Mouse (Mus musculus): ENCODE data around the gene Zfp449. TPM values are rescaled to one million over a fixed set of nuclear protein-coding genes. Genes with fewer than 3 reads are reported as not detected.

The Zfp449 gene
- polyA plus RNA-seq, 1 experiment = 0.63 TPM

DNA sequence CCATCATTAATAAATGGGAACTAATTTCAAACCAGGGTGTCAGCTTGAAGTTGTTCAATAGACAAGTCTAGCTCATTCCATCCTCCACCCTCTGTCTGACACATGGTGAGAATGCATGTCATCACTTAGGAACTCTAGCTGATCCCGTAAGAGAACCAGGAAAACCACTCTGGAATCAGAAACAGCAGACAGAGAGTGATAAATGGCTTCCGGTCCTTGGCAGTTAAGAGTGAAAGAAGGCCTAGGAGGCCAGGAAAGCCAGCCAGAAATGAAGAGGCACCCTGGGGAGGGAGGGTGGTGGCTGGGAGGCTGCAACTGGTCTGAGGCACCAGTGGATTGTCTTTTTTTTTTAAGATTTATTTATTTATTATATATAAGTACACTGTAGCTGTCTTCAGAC lies 34.7 kb downstream of the Zfp449 start:
- H3K4me1 ChIP-seq (ENCODE audit: control insufficient read depth, insufficient read depth, low read length) = no peaks in the 10 kb centered on the region
- no peak for DNase-seq
- H3K4me3 ChIP-seq (replicated peaks; ENCODE audit: extremely low read depth, low read depth, low read length) = no peak overlapping the region
- WGBS = 72% methylated on average over 2 of the region's 2 CpGs
- TF ChIP-seq POLR2A (IDR thresholded peaks at IDR 0.05; ENCODE audit: borderline replicate concordance, extremely low read depth, low read depth, low read length) (no peak), CTCF (IDR thresholded peaks at IDR 0.05; ENCODE audit: insufficient read depth, low read length) (no peak)

DNA sequence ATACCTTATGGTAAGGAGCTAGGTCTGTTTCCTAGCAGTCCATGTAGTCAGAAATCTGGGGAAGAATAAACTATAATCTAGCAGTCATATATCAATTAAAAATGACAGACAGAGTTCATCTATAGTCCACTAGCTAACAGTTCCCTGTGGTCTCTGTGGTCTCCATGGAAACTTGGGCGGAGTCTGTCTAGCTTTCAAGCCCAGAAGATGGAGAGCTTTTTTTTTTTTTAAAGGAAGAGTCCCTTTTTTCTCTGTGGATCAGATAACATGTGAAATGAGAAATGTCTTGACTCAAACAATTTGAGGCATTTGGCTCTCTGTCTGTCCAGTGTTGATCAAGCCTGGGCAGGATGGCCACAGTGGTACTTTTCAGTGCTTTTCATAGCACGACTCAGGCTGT lies 37.9 kb downstream of the Zfp449 start:
- no peak for DNase-seq
- WGBS = 67% methylated on average over 2 of the region's 2 CpGs
- no peaks in the 10 kb centered on the region for H3K4me1 ChIP-seq (ENCODE audit: control insufficient read depth, insufficient read depth, low read length)
- no peak for TF ChIP-seq CTCF (IDR thresholded peaks at IDR 0.05; ENCODE audit: insufficient read depth, low read length)
- no peak for TF ChIP-seq POLR2A (IDR thresholded peaks at IDR 0.05; ENCODE audit: borderline replicate concordance, extremely low read depth, low read depth, low read length)
- no peak overlapping the region for H3K4me3 ChIP-seq (replicated peaks; ENCODE audit: extremely low read depth, low read depth, low read length)

GRCm38 (mm10) chrX:56404646-56405045 lies 58.4 kb downstream of the Zfp449 start:
- H3K4me3 ChIP-seq (replicated peaks; ENCODE audit: extremely low read depth, low read depth, low read length) = no peak overlapping the region
- no peak for DNase-seq
- TF ChIP-seq POLR2A (IDR thresholded peaks at IDR 0.05; ENCODE audit: borderline replicate concordance, extremely low read depth, low read depth, low read length) (no peak), CTCF (IDR thresholded peaks at IDR 0.05; ENCODE audit: insufficient read depth, low read length) (no peak)
- 34% methylated on average over 2 of the region's 2 CpGs for WGBS
- H3K4me1 ChIP-seq (ENCODE audit: control insufficient read depth, insufficient read depth, low read length) = no peaks in the 10 kb centered on the region

DNA sequence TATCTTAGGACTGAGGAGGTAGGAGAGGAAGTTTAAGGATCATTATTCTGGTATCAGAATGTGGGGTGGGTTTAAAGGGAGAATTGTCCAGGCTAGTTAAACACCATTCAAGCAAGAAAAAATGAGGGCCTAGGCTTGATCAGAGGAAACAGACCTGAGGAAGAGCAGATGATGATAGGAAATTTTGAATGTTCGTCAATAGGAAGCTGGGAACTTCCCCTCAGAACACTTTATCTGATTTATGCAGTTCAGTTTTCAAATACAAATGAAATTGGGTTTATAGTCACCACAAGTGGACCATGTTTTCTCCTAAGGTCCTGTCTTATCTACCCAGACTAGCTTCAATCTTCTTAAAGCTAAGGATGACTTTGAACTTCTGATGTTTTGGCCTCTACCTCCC lies 59.3 kb downstream of the Zfp449 start:
- WGBS = 21% methylated on average over 1 of the region's 1 CpGs
- DNase-seq = no peak

GRCm38 (mm10) chrX:56406128-56406527 lies 59.9 kb downstream of the Zfp449 start:
- no peak for DNase-seq
- Histone ChIP-seq H3K4me3 (replicated peaks; ENCODE audit: extremely low read depth, low read depth, low read length) (no peak overlapping the region), H3K4me1 (ENCODE audit: control insufficient read depth, insufficient read depth, low read length) (no peaks in the 10 kb centered on the region)
- 51% methylated on average over 5 of the region's 5 CpGs for WGBS
- no peak for TF ChIP-seq CTCF (IDR thresholded peaks at IDR 0.05; ENCODE audit: insufficient read depth, low read length)
- no peak for TF ChIP-seq POLR2A (IDR thresholded peaks at IDR 0.05; ENCODE audit: borderline replicate concordance, extremely low read depth, low read depth, low read length)

More for the DNA sequence above, 59.3 kb downstream of the Zfp449 start:
- Histone ChIP-seq H3K4me3 (replicated peaks; ENCODE audit: extremely low read depth, low read depth, low read length) (no peak overlapping the region), H3K4me1 (ENCODE audit: control insufficient read depth, insufficient read depth, low read length) (no peaks in the 10 kb centered on the region)
- TF ChIP-seq CTCF (IDR thresholded peaks at IDR 0.05; ENCODE audit: insufficient read depth, low read length) (no peak), POLR2A (IDR thresholded peaks at IDR 0.05; ENCODE audit: borderline replicate concordance, extremely low read depth, low read depth, low read length) (no peak)

Other genes with a start within 250 kb of the Zfp449 start
- gene 3830403N18Rik, start 209.8 kb upstream of the Zfp449 start, polyA plus RNA-seq (2012; rRNA removed) = not detected in 2 replicates
- not detected in 2 replicates for gene Gm773, start 133.5 kb upstream of the Zfp449 start, polyA plus RNA-seq (2012; rRNA removed)
- gene Smim10l2a, start 28.2 kb downstream of the Zfp449 start, polyA plus RNA-seq (2012; rRNA removed) = 1.1 and 1.4 TPM in 2 replicates
- gene Gm2174, start 101.6 kb downstream of the Zfp449 start, polyA plus RNA-seq (2012; rRNA removed) = not detected in 2 replicates
- gene Ints6l, start 108.5 kb downstream of the Zfp449 start, polyA plus RNA-seq (2012; rRNA removed) = 15.4 and 24.4 TPM in 2 replicates
- not detected in 2 replicates for gene Gm10477, start 178.3 kb downstream of the Zfp449 start, polyA plus RNA-seq (2012; rRNA removed)
- not detected in 2 replicates for gene Gm648, start 203.2 kb downstream of the Zfp449 start, polyA plus RNA-seq (2012; rRNA removed)